Mouse (Mus musculus) hindbrain, embryonic 15.5 days (tissue): ENCODE data around the gene Amph. TPM values are rescaled to one million over a fixed set of nuclear protein-coding genes. Genes with fewer than 3 reads are reported as not detected.

Source experiments
- ATAC-seq: fragments of 200-750 bp; cut with Nextera tagmentation; 2 replicates; pipeline ENCODE4 v1.8.0; 2017; ENCODE audit warnings: low read depth, moderate number of reproducible peaks, moderate TSS enrichment; ENCODE audit not compliant: low FRiP score
- H3K27ac ChIP-seq: fragments of 300-500 bp; sonication (generic); replicated peaks from 2 replicates; pipeline ENCODE4 v1.5.1; 2015; ENCODE audit warnings: mild to moderate bottlenecking, inconsistent platforms
- H3K27me3 ChIP-seq: fragments of 300-500 bp; sonication (generic); 2 replicates; pipeline ENCODE4 v1.6.1; 2015; ENCODE audit warnings: control low read depth, inconsistent platforms
- H3K36me3 ChIP-seq: fragments of 300-500 bp; sonication (generic); 2 replicates; pipeline ENCODE4 v1.6.1; 2015; ENCODE audit warnings: control low read depth, inconsistent platforms
- H3K4me1 ChIP-seq: fragments of 300-500 bp; sonication (generic); replicated peaks from 2 replicates; pipeline ENCODE4 v1.6.1; 2015; ENCODE audit warnings: control low read depth, inconsistent platforms
- H3K4me2 ChIP-seq: fragments of 300-500 bp; sonication (generic); 2 replicates; pipeline ENCODE4 v1.6.1; 2015; ENCODE audit warnings: moderate library complexity, mild to moderate bottlenecking, inconsistent platforms
- H3K4me3 ChIP-seq: fragments of 300-500 bp; sonication (generic); 2 replicates; pipeline ENCODE4 v1.5.1; 2015; ENCODE audit warnings: mild to moderate bottlenecking, inconsistent platforms
- H3K9ac ChIP-seq: fragments of 300-500 bp; sonication (generic); 2 replicates; pipeline ENCODE4 v1.6.1; 2015; ENCODE audit warnings: inconsistent platforms
- H3K9me3 ChIP-seq: fragments of 300-500 bp; sonication (generic); 2 replicates; pipeline ENCODE4 v1.6.1; 2016; ENCODE audit warnings: control low read depth, inconsistent platforms
- WGBS: fragments of 180-500 bp; shearing (Covaris S2); methylation state at CpG from one replicate; pipeline ENCODE4 v1.1.7; 2015; 5-methylcytosine and 5-hydroxymethylcytosine counted together
- polyA plus RNA-seq: library from polyadenylated mRNA; unstranded; fragments of >200 nt; fragmentation: Nextera tagmentation; extraction: Ambion mirVana; gene quantifications from 2 replicates; pipeline ENCODE4 v1.2.1, GENCODE M21; 2015

Gene Amph
- polyA plus RNA-seq, 1 experiment from 2014 or later, result 71.9 TPM

- Histone ChIP-seq H3K9me3 (no peaks in the 10 kb centered on the region), H3K4me2 (no peak overlapping the region), H3K27ac (no peak overlapping the region), H3K27me3 (no peaks in the 10 kb centered on the region), H3K36me3 (peaks cover 6% of the 10 kb centered on the region), H3K4me1 (no peaks in the 10 kb centered on the region), H3K4me3 (no peak overlapping the region), H3K9ac (no peak overlapping the region)
- WGBS, result 90% methylated on average over 12 of the region's 12 CpGs
- ATAC-seq, result no peak
Measured at GRCm38 (mm10) chr13:19150438-19151301, 202.7 kb downstream of the Amph start.

- Histone ChIP-seq H3K27me3 (no peaks in the 10 kb centered on the region), H3K4me1 (no peaks in the 10 kb centered on the region), H3K27ac (no peak overlapping the region), H3K36me3 (peaks cover 5% of the 10 kb centered on the region; the same call in 1 of the 2 replicates), H3K9ac (no peak overlapping the region), H3K4me3 (no peak overlapping the region), H3K9me3 (no peaks in the 10 kb centered on the region), H3K4me2 (no peak overlapping the region)
- 96% methylated on average over 3 of the region's 3 CpGs for WGBS
- no peak for ATAC-seq
Measured at GRCm38 (mm10) chr13:19152126-19152525, 204.1 kb downstream of the Amph start.

- no peaks in the 10 kb centered on the region for H3K36me3 ChIP-seq
- no peak overlapping the region for H3K4me3 ChIP-seq
- H3K27ac ChIP-seq, result no peak overlapping the region
- H3K9ac ChIP-seq, result no peak overlapping the region
- no peak overlapping the region for H3K4me2 ChIP-seq
- H3K9me3 ChIP-seq, result no peaks in the 10 kb centered on the region
- 30% methylated on average over 4 of the region's 4 CpGs for WGBS
- H3K27me3 ChIP-seq, result no peaks in the 10 kb centered on the region
- no peak for ATAC-seq
- H3K4me1 ChIP-seq, result no peaks in the 10 kb centered on the region
Measured at GRCm38 (mm10) chr13:19158484-19158883, 210.5 kb downstream of the Amph start.

- Histone ChIP-seq H3K4me1 (no peaks in the 10 kb centered on the region), H3K36me3 (no peaks in the 10 kb centered on the region), H3K9me3 (no peaks in the 10 kb centered on the region), H3K27me3 (no peaks in the 10 kb centered on the region), H3K9ac (no peak overlapping the region), H3K4me3 (no peak overlapping the region), H3K4me2 (no peak overlapping the region), H3K27ac (no peak overlapping the region)
- WGBS, result 61% methylated on average over 7 of the region's 7 CpGs
- ATAC-seq, result no peak; the same call in 1 of the 2 replicates
Measured at GRCm38 (mm10) chr13:19160616-19161015, 212.6 kb downstream of the Amph start.

DNA sequence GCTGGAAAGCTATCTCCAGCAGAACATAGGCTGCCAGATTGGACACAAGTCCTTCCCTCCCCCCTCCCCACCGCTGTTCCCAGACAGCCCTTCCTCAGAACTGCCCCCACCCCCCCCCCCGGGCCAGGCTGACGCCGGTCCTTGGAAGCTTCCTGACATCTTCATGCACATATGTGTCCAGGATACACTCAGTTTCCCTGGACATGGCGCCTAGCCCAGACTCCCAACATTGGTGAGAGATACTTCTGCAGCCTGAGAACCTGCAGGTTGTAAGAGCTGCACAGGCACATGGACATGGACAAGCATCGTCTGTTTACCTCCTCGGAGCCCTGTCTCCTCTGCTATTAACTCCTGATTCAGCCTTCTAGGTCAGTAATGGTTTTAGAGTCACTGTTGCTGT is 213.1 kb downstream of the Amph start:
- H3K4me2 ChIP-seq, result no peak overlapping the region
- ATAC-seq, result no peak
- WGBS, result 73% methylated on average over 7 of the region's 7 CpGs

DNA sequence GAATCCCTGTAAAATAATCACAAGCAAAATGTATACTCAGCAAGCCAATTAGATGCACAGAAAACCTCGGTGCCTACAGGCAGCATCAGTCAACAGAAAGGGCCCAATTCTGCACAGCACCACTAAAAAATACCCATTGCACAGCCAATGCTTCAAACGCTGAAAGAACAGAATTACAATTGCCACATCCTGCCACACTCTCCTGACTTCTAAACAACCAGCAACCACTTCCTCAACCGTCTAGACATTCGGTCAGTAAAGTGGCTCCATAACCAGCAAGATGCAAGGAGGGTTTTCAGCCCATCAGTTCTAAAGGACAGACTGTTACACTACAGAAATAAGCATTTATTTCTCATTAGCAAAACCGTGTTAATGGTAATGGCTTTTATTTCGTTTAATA is 214.1 kb downstream of the Amph start:
- Histone ChIP-seq H3K9me3 (no peaks in the 10 kb centered on the region), H3K27me3 (no peaks in the 10 kb centered on the region), H3K27ac (no peak overlapping the region), H3K9ac (no peak overlapping the region), H3K4me2 (no peak overlapping the region), H3K4me1 (no peaks in the 10 kb centered on the region), H3K36me3 (no peaks in the 10 kb centered on the region), H3K4me3 (no peak overlapping the region)
- WGBS, result 85% methylated on average over 6 of the region's 6 CpGs
- ATAC-seq, result no peak

More for the DNA sequence above, 213.1 kb downstream of the Amph start:
- H3K27ac ChIP-seq, result no peak overlapping the region
- no peak overlapping the region for H3K4me3 ChIP-seq
- H3K9me3 ChIP-seq, result no peaks in the 10 kb centered on the region
- H3K9ac ChIP-seq, result no peak overlapping the region
- H3K36me3 ChIP-seq, result no peaks in the 10 kb centered on the region
- H3K4me1 ChIP-seq, result no peaks in the 10 kb centered on the region
- H3K27me3 ChIP-seq, result no peaks in the 10 kb centered on the region

DNA sequence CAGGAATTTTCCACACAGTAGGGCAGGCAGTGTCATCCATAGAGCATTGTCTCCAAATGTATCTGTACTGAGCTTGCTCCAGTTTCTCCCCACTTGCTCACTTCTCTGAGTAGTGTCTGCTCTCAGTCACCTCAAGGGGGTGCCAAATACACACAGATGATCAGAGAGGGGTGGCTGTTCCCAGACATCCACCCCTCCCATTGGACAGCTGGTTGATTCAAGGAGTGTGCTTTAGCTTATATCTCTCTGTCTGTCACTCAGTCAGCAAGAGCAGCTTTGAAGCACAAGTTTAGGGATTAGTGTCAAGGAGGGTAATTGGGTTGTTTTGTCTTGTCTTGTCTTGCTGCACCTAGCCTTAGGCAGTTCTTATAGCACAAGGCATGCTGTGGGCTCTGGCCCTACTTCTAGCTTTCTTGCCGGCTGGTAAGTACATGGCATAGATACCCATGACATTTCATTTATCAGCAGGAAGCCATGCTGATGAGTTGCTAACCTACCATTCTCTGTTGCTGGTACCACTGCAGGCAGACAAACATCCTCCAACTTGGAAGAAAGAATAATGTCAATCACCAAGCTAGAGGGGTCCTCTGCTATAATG is 229.8 kb downstream of the Amph start:
- no peak overlapping the region for H3K27ac ChIP-seq
- no peaks in the 10 kb centered on the region for H3K36me3 ChIP-seq
- H3K4me2 ChIP-seq, result no peak overlapping the region
- H3K9ac ChIP-seq, result no peak overlapping the region
- H3K4me3 ChIP-seq, result no peak overlapping the region
- H3K9me3 ChIP-seq, result no peaks in the 10 kb centered on the region
- peak; percentile 85 for ATAC-seq
- H3K27me3 ChIP-seq, result no peaks in the 10 kb centered on the region
- WGBS, result 78% methylated on average over 1 of the region's 1 CpGs
- no peaks in the 10 kb centered on the region for H3K4me1 ChIP-seq

- WGBS, result 96% methylated on average over 5 of the region's 5 CpGs
- no peak overlapping the region for H3K27ac ChIP-seq
- no peaks in the 10 kb centered on the region for H3K9me3 ChIP-seq
Measured at GRCm38 (mm10) chr13:19178351-19178750, 230.3 kb downstream of the Amph start.

GRCm38 (mm10) chr13:19182259-19182658 is 234.3 kb downstream of the Amph start:
- no peak for ATAC-seq
- no peaks in the 10 kb centered on the region for H3K36me3 ChIP-seq
- WGBS, result 88% methylated on average over 8 of the region's 8 CpGs

More at GRCm38 (mm10) chr13:19178351-19178750, 230.3 kb downstream of the Amph start:
- Histone ChIP-seq H3K4me3 (no peak overlapping the region), H3K36me3 (no peaks in the 10 kb centered on the region), H3K27me3 (no peaks in the 10 kb centered on the region), H3K4me2 (no peak overlapping the region), H3K4me1 (no peaks in the 10 kb centered on the region), H3K9ac (no peak overlapping the region)
- ATAC-seq, result no peak

DNA sequence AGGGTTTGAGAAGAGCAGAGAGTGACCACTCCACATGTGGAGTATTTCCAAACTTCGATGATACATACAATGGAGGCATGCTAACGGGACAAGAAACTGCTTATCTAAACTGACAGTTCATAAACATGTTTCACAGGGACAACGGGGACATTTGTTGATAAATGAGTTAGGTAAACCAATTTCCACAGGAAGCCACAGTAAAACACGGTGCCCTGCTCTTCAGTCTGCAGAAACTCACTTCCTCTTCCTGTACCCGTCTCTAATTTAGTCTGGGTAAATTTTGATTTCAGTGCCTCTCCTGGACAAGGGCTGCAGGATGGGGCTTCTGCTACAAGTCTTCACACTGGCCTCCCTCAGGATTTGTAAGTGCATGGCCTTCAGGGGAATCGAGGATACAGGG is 242.0 kb downstream of the Amph start:
- no peak overlapping the region for H3K4me2 ChIP-seq
- H3K36me3 ChIP-seq, result no peaks in the 10 kb centered on the region
- H3K27me3 ChIP-seq, result no peaks in the 10 kb centered on the region
- H3K9me3 ChIP-seq, result no peaks in the 10 kb centered on the region
- WGBS, result 83% methylated on average over 6 of the region's 6 CpGs
- no peak for ATAC-seq
- no peak overlapping the region for H3K4me3 ChIP-seq
- H3K9ac ChIP-seq, result no peak overlapping the region
- H3K4me1 ChIP-seq, result no peaks in the 10 kb centered on the region
- no peak overlapping the region for H3K27ac ChIP-seq

More at GRCm38 (mm10) chr13:19182259-19182658, 234.3 kb downstream of the Amph start:
- no peaks in the 10 kb centered on the region for H3K4me1 ChIP-seq
- H3K27me3 ChIP-seq, result no peaks in the 10 kb centered on the region
- H3K27ac ChIP-seq, result no peak overlapping the region
- H3K9me3 ChIP-seq, result no peaks in the 10 kb centered on the region
- no peak overlapping the region for H3K4me3 ChIP-seq
- H3K9ac ChIP-seq, result no peak overlapping the region
- no peak overlapping the region for H3K4me2 ChIP-seq

- H3K4me3 ChIP-seq, result no peak overlapping the region
- H3K9ac ChIP-seq, result no peak overlapping the region
- no peaks in the 10 kb centered on the region for H3K27me3 ChIP-seq
- H3K36me3 ChIP-seq, result no peaks in the 10 kb centered on the region
- H3K4me1 ChIP-seq, result no peaks in the 10 kb centered on the region
- 88% methylated on average over 4 of the region's 4 CpGs for WGBS
- H3K27ac ChIP-seq, result no peak overlapping the region
- ATAC-seq, result no peak
- H3K9me3 ChIP-seq, result no peaks in the 10 kb centered on the region
- no peak overlapping the region for H3K4me2 ChIP-seq
Measured at GRCm38 (mm10) chr13:19194803-19195202, 246.8 kb downstream of the Amph start.

- no peak for ATAC-seq
- H3K27me3 ChIP-seq, result no peaks in the 10 kb centered on the region
- WGBS, result 59% methylated on average over 1 of the region's 1 CpGs
- no peak overlapping the region for H3K4me2 ChIP-seq
- no peaks in the 10 kb centered on the region for H3K9me3 ChIP-seq
- no peak overlapping the region for H3K4me3 ChIP-seq
- no peak overlapping the region for H3K9ac ChIP-seq
- H3K4me1 ChIP-seq, result no peaks in the 10 kb centered on the region
- H3K27ac ChIP-seq, result no peak overlapping the region
- H3K36me3 ChIP-seq, result no peaks in the 10 kb centered on the region
Measured at GRCm38 (mm10) chr13:19195456-19195855, 247.5 kb downstream of the Amph start.
